Mouse (Mus musculus): ENCODE results near the gene Kcnh6. TPM values are rescaled to one million over a fixed set of nuclear protein-coding genes. Genes with fewer than 3 reads are reported as not detected.

Gene Kcnh6
- polyA plus RNA-seq, 1 experiment from 2014 or later, result 2.6 TPM

DNA sequence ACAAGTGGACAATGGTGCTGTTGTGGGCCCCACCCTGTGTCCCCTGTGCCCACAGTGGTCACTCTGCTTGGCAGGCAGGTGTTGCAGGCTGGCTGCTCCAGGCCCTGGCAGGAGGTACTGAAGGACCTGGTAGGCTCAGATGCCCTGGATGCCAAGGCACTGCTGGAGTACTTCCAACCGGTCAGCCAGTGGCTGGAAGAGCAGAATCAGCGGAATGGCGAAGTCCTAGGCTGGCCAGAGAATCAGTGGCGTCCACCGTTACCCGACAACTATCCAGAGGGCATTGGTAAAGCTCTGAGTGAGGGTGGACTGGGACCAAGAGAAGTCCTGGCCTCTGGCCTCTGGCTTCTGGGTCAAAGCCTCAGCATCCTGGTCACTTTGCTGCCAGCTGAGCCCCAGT, 33.3 kb upstream of the Kcnh6 start:
- no peak overlapping the region for H3K4me3 ChIP-seq (ENCODE audit: low read depth, low read length)
- H3K9ac ChIP-seq (ENCODE audit: low read depth, low read length), result no peak overlapping the region
- no peak overlapping the region for H3K27ac ChIP-seq (replicated peaks; ENCODE audit: low read depth, low read length)
- no peaks in the 10 kb centered on the region for H3K4me1 ChIP-seq (ENCODE audit: control insufficient read depth, insufficient read depth, low read length)
- no peak for DNase-seq (ENCODE audit: low spot score)
- no peak for ATAC-seq (ENCODE audit: low read depth)
- WGBS, result 89% methylated on average over 6 of the region's 6 CpGs
- H3K27me3 ChIP-seq (replicated peaks; ENCODE audit: control insufficient read depth, insufficient read depth, low read length), result 0 out of 2 replicates have a peak, but pooled peaks cover 1% of the 10 kb centered on the region
- no peak overlapping the region for H3K4me2 ChIP-seq (ENCODE audit: low read depth, low read length)
- no peaks in the 10 kb centered on the region for H3K9me3 ChIP-seq (ENCODE audit: control insufficient read depth, low read length)
- no peaks in the 10 kb centered on the region for H3K36me3 ChIP-seq (ENCODE audit: control insufficient read depth, insufficient read depth, low read length)

- no peaks in the 10 kb centered on the region for H3K27me3 ChIP-seq (replicated peaks; ENCODE audit: control insufficient read depth, insufficient read depth, low read length)
- no peaks in the 10 kb centered on the region for H3K9me3 ChIP-seq (ENCODE audit: control insufficient read depth, low read length)
- no peaks in the 10 kb centered on the region for H3K36me3 ChIP-seq (ENCODE audit: control insufficient read depth, insufficient read depth, low read length)
- no peak overlapping the region for H3K4me2 ChIP-seq (ENCODE audit: low read depth, low read length)
- H3K4me3 ChIP-seq (ENCODE audit: low read depth, low read length), result no peak overlapping the region
- no peak overlapping the region for H3K27ac ChIP-seq (replicated peaks; ENCODE audit: low read depth, low read length)
- 60% methylated on average over 3 of the region's 3 CpGs for WGBS
- ATAC-seq (ENCODE audit: low read depth) (no peak), DNase-seq (ENCODE audit: low spot score) (no peak)
- no peak overlapping the region for H3K9ac ChIP-seq (ENCODE audit: low read depth, low read length)
- H3K4me1 ChIP-seq (ENCODE audit: control insufficient read depth, insufficient read depth, low read length), result no peaks in the 10 kb centered on the region
Observed at GRCm38 (mm10) chr11:105975050-105975449, 32.9 kb upstream of the Kcnh6 start.

DNA sequence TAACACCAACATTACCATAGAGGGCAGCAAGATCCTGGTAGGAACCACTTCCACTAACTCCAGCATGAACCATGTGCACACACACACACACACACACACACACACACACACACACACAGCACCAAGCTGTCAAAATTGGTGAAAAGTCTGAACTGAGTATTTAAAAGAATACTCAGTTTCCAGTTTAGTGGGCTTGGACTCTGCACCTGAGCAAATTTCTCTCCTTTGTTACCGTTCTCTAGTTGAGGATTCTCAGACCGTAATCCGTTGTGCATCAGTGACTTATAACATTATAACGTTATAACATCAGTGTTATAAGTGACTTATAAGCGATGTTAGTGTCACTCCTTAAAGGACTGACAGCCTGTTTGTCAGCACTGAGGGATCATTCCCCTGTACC, 32.3 kb upstream of the Kcnh6 start:
- H3K9ac ChIP-seq (ENCODE audit: low read depth, low read length), result no peak overlapping the region
- no peak overlapping the region for H3K27ac ChIP-seq (replicated peaks; ENCODE audit: low read depth, low read length)
- H3K27me3 ChIP-seq (replicated peaks; ENCODE audit: control insufficient read depth, insufficient read depth, low read length), result no peaks in the 10 kb centered on the region
- no peak overlapping the region for H3K4me3 ChIP-seq (ENCODE audit: low read depth, low read length)
- DNase-seq (ENCODE audit: low spot score) (no peak), ATAC-seq (ENCODE audit: low read depth) (no peak)
- no peaks in the 10 kb centered on the region for H3K9me3 ChIP-seq (ENCODE audit: control insufficient read depth, low read length)
- no peaks in the 10 kb centered on the region for H3K4me1 ChIP-seq (ENCODE audit: control insufficient read depth, insufficient read depth, low read length)
- WGBS, result 89% methylated on average over 5 of the region's 5 CpGs
- no peaks in the 10 kb centered on the region for H3K36me3 ChIP-seq (ENCODE audit: control insufficient read depth, insufficient read depth, low read length)
- H3K4me2 ChIP-seq (ENCODE audit: low read depth, low read length), result no peak overlapping the region

- WGBS, result 92% methylated on average over 2 of the region's 2 CpGs
- no peak for DNase-seq (ENCODE audit: low spot score)
- H3K4me1 ChIP-seq (ENCODE audit: control insufficient read depth, insufficient read depth, low read length), result no peaks in the 10 kb centered on the region
- H3K36me3 ChIP-seq (ENCODE audit: control insufficient read depth, insufficient read depth, low read length), result no peaks in the 10 kb centered on the region
- no peak overlapping the region for H3K4me3 ChIP-seq (ENCODE audit: low read depth, low read length)
- H3K27ac ChIP-seq (replicated peaks; ENCODE audit: low read depth, low read length), result no peak overlapping the region
- no peak for ATAC-seq (ENCODE audit: low read depth)
- no peaks in the 10 kb centered on the region for H3K27me3 ChIP-seq (replicated peaks; ENCODE audit: control insufficient read depth, insufficient read depth, low read length)
- H3K4me2 ChIP-seq (ENCODE audit: low read depth, low read length), result no peak overlapping the region
- no peaks in the 10 kb centered on the region for H3K9me3 ChIP-seq (ENCODE audit: control insufficient read depth, low read length)
- H3K9ac ChIP-seq (ENCODE audit: low read depth, low read length), result no peak overlapping the region
Observed at GRCm38 (mm10) chr11:105978232-105978631, 29.7 kb upstream of the Kcnh6 start.

DNA sequence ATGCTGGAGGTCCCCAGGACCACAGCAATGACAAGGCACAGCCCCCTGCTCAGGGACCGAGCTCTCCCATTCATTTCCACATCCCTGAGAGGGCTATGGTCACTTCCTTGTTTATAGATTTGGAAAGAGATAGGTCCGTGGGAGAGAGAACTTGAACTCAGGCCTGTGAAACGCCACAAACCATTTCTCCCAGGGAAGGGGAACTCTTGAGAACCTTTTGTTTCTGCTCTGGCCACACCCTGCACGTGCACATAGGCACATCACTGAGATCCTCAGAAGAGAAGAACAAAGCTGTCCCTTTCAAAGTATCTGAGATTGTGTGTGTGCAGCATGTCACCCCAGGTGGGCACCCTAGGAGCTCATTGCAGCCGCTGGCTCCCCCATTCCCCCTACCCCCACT, 29.3 kb upstream of the Kcnh6 start:
- Histone ChIP-seq H3K4me1 (ENCODE audit: control insufficient read depth, insufficient read depth, low read length) (no peaks in the 10 kb centered on the region), H3K9ac (ENCODE audit: low read depth, low read length) (no peak overlapping the region), H3K36me3 (ENCODE audit: control insufficient read depth, insufficient read depth, low read length) (no peaks in the 10 kb centered on the region), H3K9me3 (ENCODE audit: control insufficient read depth, low read length) (no peaks in the 10 kb centered on the region), H3K4me2 (ENCODE audit: low read depth, low read length) (no peak overlapping the region), H3K27ac (replicated peaks; ENCODE audit: low read depth, low read length) (no peak overlapping the region), H3K4me3 (ENCODE audit: low read depth, low read length) (no peak overlapping the region), H3K27me3 (replicated peaks; ENCODE audit: control insufficient read depth, insufficient read depth, low read length) (no peaks in the 10 kb centered on the region)
- no peak for ATAC-seq (ENCODE audit: low read depth)
- DNase-seq (ENCODE audit: low spot score), result no peak
- WGBS, result 77% methylated on average over 5 of the region's 5 CpGs

- H3K9ac ChIP-seq (ENCODE audit: low read depth, low read length), result no peak overlapping the region
- H3K27ac ChIP-seq (replicated peaks; ENCODE audit: low read depth, low read length), result no peak overlapping the region
- WGBS, result 58% methylated on average over 4 of the region's 4 CpGs
- H3K36me3 ChIP-seq (ENCODE audit: control insufficient read depth, insufficient read depth, low read length), result no peaks in the 10 kb centered on the region
- DNase-seq (ENCODE audit: low spot score), result no peak
- no peak overlapping the region for H3K4me2 ChIP-seq (ENCODE audit: low read depth, low read length)
- H3K27me3 ChIP-seq (replicated peaks; ENCODE audit: control insufficient read depth, insufficient read depth, low read length), result no peaks in the 10 kb centered on the region
- no peak overlapping the region for H3K4me3 ChIP-seq (ENCODE audit: low read depth, low read length)
- H3K9me3 ChIP-seq (ENCODE audit: control insufficient read depth, low read length), result no peaks in the 10 kb centered on the region
- no peak for ATAC-seq (ENCODE audit: low read depth)
- no peaks in the 10 kb centered on the region for H3K4me1 ChIP-seq (ENCODE audit: control insufficient read depth, insufficient read depth, low read length)
Observed at GRCm38 (mm10) chr11:105984452-105984851, 23.5 kb upstream of the Kcnh6 start.

- Histone ChIP-seq H3K36me3 (ENCODE audit: control insufficient read depth, insufficient read depth, low read length) (no peaks in the 10 kb centered on the region), H3K27me3 (replicated peaks; ENCODE audit: control insufficient read depth, insufficient read depth, low read length) (no peaks in the 10 kb centered on the region), H3K27ac (replicated peaks; ENCODE audit: low read depth, low read length) (no peak overlapping the region), H3K4me2 (ENCODE audit: low read depth, low read length) (no peak overlapping the region), H3K4me3 (ENCODE audit: low read depth, low read length) (no peak overlapping the region), H3K9ac (ENCODE audit: low read depth, low read length) (no peak overlapping the region), H3K9me3 (ENCODE audit: control insufficient read depth, low read length) (no peaks in the 10 kb centered on the region), H3K4me1 (ENCODE audit: control insufficient read depth, insufficient read depth, low read length) (no peaks in the 10 kb centered on the region)
- DNase-seq (ENCODE audit: low spot score), result no peak
- WGBS, result 71% methylated on average over 6 of the region's 6 CpGs
- no peak for ATAC-seq (ENCODE audit: low read depth)
Observed at GRCm38 (mm10) chr11:105987446-105987845, 20.5 kb upstream of the Kcnh6 start.

- WGBS, result 64% methylated on average over 6 of the region's 6 CpGs
- DNase-seq (ENCODE audit: low spot score), result no peak
- Histone ChIP-seq H3K9ac (ENCODE audit: low read depth, low read length) (no peak overlapping the region), H3K27me3 (replicated peaks; ENCODE audit: control insufficient read depth, insufficient read depth, low read length) (no peaks in the 10 kb centered on the region), H3K4me3 (ENCODE audit: low read depth, low read length) (no peak overlapping the region), H3K27ac (replicated peaks; ENCODE audit: low read depth, low read length) (no peak overlapping the region), H3K4me2 (ENCODE audit: low read depth, low read length) (no peak overlapping the region), H3K4me1 (ENCODE audit: control insufficient read depth, insufficient read depth, low read length) (no peaks in the 10 kb centered on the region), H3K9me3 (ENCODE audit: control insufficient read depth, low read length) (no peaks in the 10 kb centered on the region), H3K36me3 (ENCODE audit: control insufficient read depth, insufficient read depth, low read length) (no peaks in the 10 kb centered on the region)
- no peak for ATAC-seq (ENCODE audit: low read depth)
Observed at GRCm38 (mm10) chr11:105989446-105989845, 18.5 kb upstream of the Kcnh6 start.

DNA sequence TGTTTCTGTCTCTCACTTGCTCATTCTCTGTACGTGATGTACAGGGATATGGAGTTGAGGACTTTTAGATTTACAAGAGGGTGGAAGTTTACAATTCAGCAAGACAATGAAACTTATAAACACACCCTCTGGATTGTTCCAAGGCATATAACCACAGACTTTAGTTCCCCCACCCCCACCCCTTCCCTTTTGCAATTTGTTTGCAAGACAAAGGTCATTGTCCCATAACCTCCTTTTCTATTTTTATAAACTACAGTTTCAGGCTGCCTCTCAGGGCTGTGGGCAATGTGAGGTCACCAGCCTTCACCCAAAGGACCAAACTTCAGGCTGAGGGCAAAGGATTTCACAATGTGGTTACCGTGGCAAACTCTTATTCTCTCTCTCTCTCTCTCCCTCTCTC, 17.7 kb upstream of the Kcnh6 start:
- DNase-seq (ENCODE audit: low spot score) (no peak), ATAC-seq (ENCODE audit: low read depth) (no peak)
- Histone ChIP-seq H3K36me3 (ENCODE audit: control insufficient read depth, insufficient read depth, low read length) (no peaks in the 10 kb centered on the region), H3K27me3 (replicated peaks; ENCODE audit: control insufficient read depth, insufficient read depth, low read length) (no peaks in the 10 kb centered on the region), H3K27ac (replicated peaks; ENCODE audit: low read depth, low read length) (no peak overlapping the region), H3K4me2 (ENCODE audit: low read depth, low read length) (no peak overlapping the region), H3K4me3 (ENCODE audit: low read depth, low read length) (no peak overlapping the region), H3K9ac (ENCODE audit: low read depth, low read length) (no peak overlapping the region), H3K4me1 (ENCODE audit: control insufficient read depth, insufficient read depth, low read length) (no peaks in the 10 kb centered on the region), H3K9me3 (ENCODE audit: control insufficient read depth, low read length) (no peaks in the 10 kb centered on the region)
- WGBS, result 67% methylated on average over 2 of the region's 2 CpGs

All from embryonic facial prominence, embryonic 14.5 days (tissue).